Mouse (Mus musculus) urinary bladder, adult 18-20 months (tissue): ENCODE measurements around the gene Gria4.
"Not testable (repeated sequence)": the region's sequence is repeated elsewhere in the genome, so short reads cannot be mapped to it uniquely, and the experiment has no call there.

Source experiments
- DNase-seq, 2 experiments: peaks; one replicate each; pipeline ENCODE4 v3.0.0; 2022; ENCODE audit warnings: low spot score in 2 of 2, mixed read lengths in 2 of 2

Gene Gria4

GRCm38 (mm10) chr9:4573596-4573995 is 222.4 kb downstream of the Gria4 start:
- DNase-seq = no peak

- DNase-seq = no peak
Observed at GRCm38 (mm10) chr9:4555415-4555959, 240.5 kb downstream of the Gria4 start.

- no peak for DNase-seq
Observed at GRCm38 (mm10) chr9:4539218-4539617, 256.8 kb downstream of the Gria4 start.

- no peak for DNase-seq
Observed at GRCm38 (mm10) chr9:4536514-4537150, 259.4 kb downstream of the Gria4 start.

GRCm38 (mm10) chr9:4514563-4514885 is 281.5 kb downstream of the Gria4 start:
- no peak for DNase-seq

GRCm38 (mm10) chr9:4513796-4514562 is 282.1 kb downstream of the Gria4 start:
- no peak for DNase-seq

- DNase-seq = no peak
Observed at GRCm38 (mm10) chr9:4506086-4506485, 289.9 kb downstream of the Gria4 start.

- DNase-seq = no peak
Observed at GRCm38 (mm10) chr9:4505087-4505486, 290.9 kb downstream of the Gria4 start.

- DNase-seq = no peak
Observed at GRCm38 (mm10) chr9:4486428-4486827, 309.6 kb downstream of the Gria4 start.

GRCm38 (mm10) chr9:4484502-4484901 is 311.5 kb downstream of the Gria4 start:
- no peak for DNase-seq

GRCm38 (mm10) chr9:4470791-4471190 is 325.2 kb downstream of the Gria4 start:
- DNase-seq = no peak

GRCm38 (mm10) chr9:4459456-4460070 is 336.5 kb downstream of the Gria4 start:
- no peak for DNase-seq

GRCm38 (mm10) chr9:4458193-4458592 is 337.8 kb downstream of the Gria4 start:
- DNase-seq = no peak

GRCm38 (mm10) chr9:4457644-4458043 is 338.4 kb downstream of the Gria4 start:
- no peak for DNase-seq

- peak in 1 of 2 experiments; percentile 7 for DNase-seq
Observed at GRCm38 (mm10) chr9:4442908-4443307, 353.1 kb downstream of the Gria4 start.

GRCm38 (mm10) chr9:4400801-4401200 is 395.2 kb downstream of the Gria4 start:
- DNase-seq = not testable (repeated sequence)

GRCm38 (mm10) chr9:4376640-4377120 is 419.4 kb downstream of the Gria4 start:
- no peak for DNase-seq

GRCm38 (mm10) chr9:4375828-4376639 is 420.0 kb downstream of the Gria4 start, which contains the start of gene Msantd4:
Msantd4 (plus strand) TSS chr9:4376562.
- DNase-seq = peak; percentile 93 to 99
